Mouse (Mus musculus) 3134 (cell line): ENCODE data around the gene Cdk10.
"Not testable (repeated sequence)": the region's sequence is repeated elsewhere in the genome, so short reads cannot be mapped to it uniquely, and the experiment has no call there.

ENCODE experiments used
- DNase-seq: peaks from one replicate; pipeline ENCODE4 v3.0.0-alpha.2; 2011; ENCODE audit warnings: low spot score; ENCODE audit not compliant: insufficient read length; ENCODE audit errors: extremely low read depth

The Cdk10 gene

GRCm38 (mm10) chr8:123232553-123232952 lies 7.9 kb downstream of the Cdk10 start:
- no peak for DNase-seq

GRCm38 (mm10) chr8:123233300-123233699 lies 8.7 kb downstream of the Cdk10 start:
- no peak for DNase-seq

- no peak for DNase-seq
Observed at GRCm38 (mm10) chr8:123233760-123234159, 9.1 kb downstream of the Cdk10 start.

- DNase-seq, result no peak
Observed at GRCm38 (mm10) chr8:123234918-123235519, 10.4 kb downstream of the Cdk10 start.

- peak; percentile 67 for DNase-seq
Observed at GRCm38 (mm10) chr8:123235520-123236497, 11.2 kb downstream of the Cdk10 start, which contains the start of gene Spata2l. Gene Spata2l, minus strand, starts transcription at chr8:123236233.

- DNase-seq, result no peak
Observed at GRCm38 (mm10) chr8:123239398-123239797, 14.8 kb downstream of the Cdk10 start.

- no peak for DNase-seq
Observed at GRCm38 (mm10) chr8:123242107-123242923, 17.7 kb downstream of the Cdk10 start.

- DNase-seq, result no peak
Observed at GRCm38 (mm10) chr8:123243053-123243452, 18.4 kb downstream of the Cdk10 start.

- DNase-seq, result no peak
Observed at GRCm38 (mm10) chr8:123244382-123244781, 19.7 kb downstream of the Cdk10 start.

- DNase-seq, result no peak
Observed at GRCm38 (mm10) chr8:123245543-123245942, 20.9 kb downstream of the Cdk10 start.

- DNase-seq, result no peak
Observed at GRCm38 (mm10) chr8:123247748-123248147, 23.1 kb downstream of the Cdk10 start.

GRCm38 (mm10) chr8:123248596-123248995 lies 24.0 kb downstream of the Cdk10 start:
- DNase-seq, result no peak

- no peak for DNase-seq
Observed at GRCm38 (mm10) chr8:123250940-123251339, 26.3 kb downstream of the Cdk10 start.

- DNase-seq, result no peak
Observed at GRCm38 (mm10) chr8:123252925-123253324, 28.3 kb downstream of the Cdk10 start.

- DNase-seq, result no peak
Observed at GRCm38 (mm10) chr8:123253451-123254098, 28.9 kb downstream of the Cdk10 start.

GRCm38 (mm10) chr8:123254099-123254885 lies 29.6 kb downstream of the Cdk10 start, which contains the start of the genes Zfp276 and Vps9d1:
Gene Zfp276, plus strand, starts transcription at chr8:123254195.
Gene Vps9d1, minus strand, starts transcription at chr8:123254348.
- peak; percentile 77 for DNase-seq

GRCm38 (mm10) chr8:123255170-123255569 lies 30.5 kb downstream of the Cdk10 start:
- no peak for DNase-seq

- DNase-seq, result no peak
Observed at GRCm38 (mm10) chr8:123257114-123257513, 32.5 kb downstream of the Cdk10 start.

GRCm38 (mm10) chr8:123257593-123257992 lies 33.0 kb downstream of the Cdk10 start:
- not testable (repeated sequence) for DNase-seq
